Mouse (Mus musculus) cerebral cortex, adult 2 months (tissue): ENCODE results near the gene Ppm1l.

ENCODE experiments used
- WGBS: fragments of 180-500 bp; shearing (Covaris S2); methylation state at CpG from one replicate; pipeline ENCODE4 v1.1.7; 2018; 5-methylcytosine and 5-hydroxymethylcytosine counted together

Ppm1l gene

GRCm38 (mm10) chr3:69316391-69317195, at the start of gene Ppm1l:
TSS of gene Ppm1l (plus strand) at chr3:69316861.
- WGBS = 2% methylated on average over 77 of the region's 80 CpGs

- WGBS = 60% methylated on average over 7 of the region's 7 CpGs
Measured at GRCm38 (mm10) chr3:69271812-69272211, 44.8 kb upstream of the Ppm1l start.

GRCm38 (mm10) chr3:69274018-69274663, 42.5 kb upstream of the Ppm1l start:
- WGBS = 71% methylated on average over 16 of the region's 16 CpGs

GRCm38 (mm10) chr3:69274664-69275312, 41.9 kb upstream of the Ppm1l start:
- 46% methylated on average over 15 of the region's 15 CpGs for WGBS

- WGBS = 92% methylated on average over 6 of the region's 6 CpGs
Measured at GRCm38 (mm10) chr3:69278648-69279047, 38.0 kb upstream of the Ppm1l start.

- 20% methylated on average over 9 of the region's 9 CpGs for WGBS
Measured at GRCm38 (mm10) chr3:69282406-69282805, 34.3 kb upstream of the Ppm1l start.

- 41% methylated on average over 7 of the region's 7 CpGs for WGBS
Measured at GRCm38 (mm10) chr3:69283085-69283847, 33.4 kb upstream of the Ppm1l start.

- WGBS = 17% methylated on average over 14 of the region's 14 CpGs
Measured at GRCm38 (mm10) chr3:69289833-69290232, 26.8 kb upstream of the Ppm1l start.

- WGBS = 28% methylated on average over 7 of the region's 7 CpGs
Measured at GRCm38 (mm10) chr3:69290294-69290693, 26.4 kb upstream of the Ppm1l start.

- WGBS = 86% methylated on average over 3 of the region's 3 CpGs
Measured at GRCm38 (mm10) chr3:69290844-69291243, 25.8 kb upstream of the Ppm1l start.

- 92% methylated on average over 1 of the region's 1 CpGs for WGBS
Measured at GRCm38 (mm10) chr3:69292628-69293027, 24.0 kb upstream of the Ppm1l start.

- 82% methylated on average over 8 of the region's 8 CpGs for WGBS
Measured at GRCm38 (mm10) chr3:69296270-69296669, 20.4 kb upstream of the Ppm1l start.

GRCm38 (mm10) chr3:69300121-69300520, 16.5 kb upstream of the Ppm1l start:
- WGBS = 81% methylated on average over 1 of the region's 1 CpGs

- 1% methylated on average over 18 of the region's 18 CpGs for WGBS
Measured at GRCm38 (mm10) chr3:69315810-69316390, 761 bp upstream of the Ppm1l start.

GRCm38 (mm10) chr3:69317251-69318125, 827 bp downstream of the Ppm1l start:
- WGBS = under 1% methylated on average over 73 of the region's 73 CpGs

- 5% methylated on average over 25 of the region's 25 CpGs for WGBS
Measured at GRCm38 (mm10) chr3:69318131-69318951, 1.7 kb downstream of the Ppm1l start.

- WGBS = 48% methylated on average over 6 of the region's 6 CpGs
Measured at GRCm38 (mm10) chr3:69319061-69319720, 2.5 kb downstream of the Ppm1l start.

GRCm38 (mm10) chr3:69323982-69324381, 7.3 kb downstream of the Ppm1l start:
- WGBS = 73% methylated on average over 3 of the region's 3 CpGs

GRCm38 (mm10) chr3:69329910-69330309, 13.2 kb downstream of the Ppm1l start:
- WGBS = 69% methylated on average over 5 of the region's 5 CpGs
